Comparison of ENCODE assay signal across 8 mouse cellular contexts in genomic region chr5:30072825-30073821, GRCm38 (mm10). TPM values are rescaled to one million over a fixed set of nuclear protein-coding genes. Genes with fewer than 3 reads are reported as not detected.
DNase-seq lines count a peak whose midpoint lies in the region; ATAC-seq and TF ChIP-seq lines count a peak whose summit lies in the region.

Gene Tyms, minus strand, starts transcription at chr5:30073617.

- H3K27ac ChIP-seq in ES-Bruce4 (ENCODE audit: insufficient read depth, low read length), result peak within 1 kb of the TSS; percentile 68
- peak within 1 kb of the TSS; percentile 84 for H3K27ac ChIP-seq in forebrain, embryonic 13.5 days
- H3K27ac ChIP-seq in liver, postnatal 0 days (ENCODE audit: low read depth), result peak within 1 kb of the TSS; percentile 80
- H3K27ac ChIP-seq in neural tube, embryonic 15.5 days (replicated peaks), result peak within 1 kb of the TSS; percentile 78

- TF ChIP-seq POLR2A in ES-Bruce4 (IDR thresholded peaks at IDR 0.05; ENCODE audit: insufficient read depth, low read length), result peak; percentile 88

- no peak for TF ChIP-seq CTCF in ES-Bruce4 (IDR thresholded peaks at IDR 0.05; ENCODE audit: low read depth, low read length)
- peak; percentile 21; the same call in 1 of the 2 replicates for TF ChIP-seq CTCF in liver, postnatal 0 days (IDR thresholded peaks at IDR 0.05; ENCODE audit: low read depth)

- ATAC-seq in forebrain, embryonic 13.5 days, result peak; percentile 94
- ATAC-seq in liver, postnatal 0 days, result peak; percentile 87
- ATAC-seq in neural tube, embryonic 15.5 days (ENCODE audit: low FRiP score), result peak; percentile 97

- DNase-seq in c-Kit-positive CD71-positive TER-119-positive erythroid progenitor cells, embryonic 14.5 days (ENCODE audit: low spot score), result peak; percentile 80
- DNase-seq in heart, postnatal 10 days, result peak; percentile 85 to 86
- peak; percentile 64 for DNase-seq in large intestine, adult 2 months (ENCODE audit: low read depth, low spot score)
- peak; percentile 88 for DNase-seq in liver, postnatal 0 days
- DNase-seq in testis, postnatal 14 days (ENCODE audit: low spot score), result peak; percentile 84

- intact Hi-C loops in heart, postnatal 10 days (cut with DNase I), result loop anchor here (5.0 kb wide), 1 partner anchor 246 kb away; no protein-coding TSS in a partner anchor

- H3K9ac ChIP-seq in ES-Bruce4 (ENCODE audit: low read depth, poor library complexity, severe bottlenecking), result peak within 1 kb of the TSS; percentile 78
- H3K9ac ChIP-seq in forebrain, embryonic 13.5 days, result peak within 1 kb of the TSS; percentile 90
- H3K9ac ChIP-seq in liver, postnatal 0 days (replicated peaks), result peak within 1 kb of the TSS; percentile 74
- H3K9ac ChIP-seq in neural tube, embryonic 15.5 days (replicated peaks), result peak within 1 kb of the TSS; percentile 67

- TF ChIP-seq EP300 in ES-Bruce4 (IDR thresholded peaks at IDR 0.05; ENCODE audit: insufficient read depth, low read depth, low read length), result 0 out of 2 replicates have a peak, but pooled peaks have one; percentile 29
- no peak for TF ChIP-seq EP300 in liver, postnatal 0 days (IDR thresholded peaks at IDR 0.05; ENCODE audit: low read depth)

- no peaks in the 10 kb centered on the region for H3K27me3 ChIP-seq in ES-Bruce4 (ENCODE audit: control insufficient read depth, insufficient read depth, low read length, poor library complexity, severe bottlenecking)
- H3K27me3 ChIP-seq in forebrain, embryonic 13.5 days, result no peaks in the 10 kb centered on the region
- no peaks in the 10 kb centered on the region for H3K27me3 ChIP-seq in liver, postnatal 0 days (ENCODE audit: insufficient read depth, low read length)
- H3K27me3 ChIP-seq in neural tube, embryonic 15.5 days (replicated peaks), result no peaks in the 10 kb centered on the region

- H3K36me3 ChIP-seq in ES-Bruce4 (ENCODE audit: control insufficient read depth, insufficient read depth, low read length, poor library complexity, severe bottlenecking), result peaks cover 34% of the 10 kb centered on the region
- H3K36me3 ChIP-seq in forebrain, embryonic 13.5 days (ENCODE audit: poor library complexity, severe bottlenecking), result peaks cover 29% of the 10 kb centered on the region
- H3K36me3 ChIP-seq in liver, postnatal 0 days (replicated peaks; ENCODE audit: insufficient read depth, low read length), result peaks cover 27% of the 10 kb centered on the region
- H3K36me3 ChIP-seq in neural tube, embryonic 15.5 days, result peaks cover 18% of the 10 kb centered on the region

- WGBS in forebrain, embryonic 13.5 days, result 2% methylated on average over 43 of the region's 45 CpGs
- under 1% methylated on average over 45 of the region's 45 CpGs for WGBS in large intestine, adult 2 months
- 1% methylated on average over 45 of the region's 45 CpGs for WGBS in liver, postnatal 0 days (ENCODE audit: insufficient replicate concordance)
- WGBS in neural tube, embryonic 15.5 days, result 2% methylated on average over 45 of the region's 45 CpGs

- peak within 1 kb of the TSS; percentile 86 for H3K4me2 ChIP-seq in forebrain, embryonic 13.5 days
- peak within 1 kb of the TSS; percentile 90 for H3K4me2 ChIP-seq in liver, postnatal 0 days (ENCODE audit: low read depth, low read length)
- H3K4me2 ChIP-seq in neural tube, embryonic 15.5 days, result peak within 1 kb of the TSS; percentile 89

- H3K4me1 ChIP-seq in ES-Bruce4 (ENCODE audit: control insufficient read depth, insufficient read depth, low read length), result no peaks in the 10 kb centered on the region
- H3K4me1 ChIP-seq in forebrain, embryonic 13.5 days, result peaks cover 14% of the 10 kb centered on the region
- peaks cover 13% of the 10 kb centered on the region for H3K4me1 ChIP-seq in liver, postnatal 0 days (ENCODE audit: insufficient read depth)
- H3K4me1 ChIP-seq in neural tube, embryonic 15.5 days, result peaks cover 17% of the 10 kb centered on the region

- peak within 1 kb of the TSS; percentile 96 for H3K4me3 ChIP-seq in ES-Bruce4 (ENCODE audit: low read depth, low read length)
- H3K4me3 ChIP-seq in forebrain, embryonic 13.5 days, result peak within 1 kb of the TSS; percentile 89
- peak within 1 kb of the TSS; percentile 85 for H3K4me3 ChIP-seq in liver, postnatal 0 days (ENCODE audit: low read depth, low read length)
- peak within 1 kb of the TSS; percentile 78 for H3K4me3 ChIP-seq in neural tube, embryonic 15.5 days (replicated peaks)

- H3K9me3 ChIP-seq in ES-Bruce4 (replicated peaks; ENCODE audit: control insufficient read depth, insufficient read depth, low read length, poor library complexity, severe bottlenecking), result no peaks in the 10 kb centered on the region
- no peaks in the 10 kb centered on the region for H3K9me3 ChIP-seq in forebrain, embryonic 13.5 days (replicated peaks)
- no peaks in the 10 kb centered on the region for H3K9me3 ChIP-seq in liver, postnatal 0 days (ENCODE audit: low read length)
- no peaks in the 10 kb centered on the region for H3K9me3 ChIP-seq in neural tube, embryonic 15.5 days (replicated peaks)

RNA-seq across cellular contexts. Expression of gene Tyms, which starts in this region (rescaled TPM):
- polyA plus RNA-seq in ES-Bruce4 (2011; ENCODE audit: insufficient read depth, insufficient read length, low read depth, missing spikeins), result 82.8 and 94.5 TPM in 2 replicates
- 213 and 233 TPM in 2 replicates for polyA plus RNA-seq in forebrain, embryonic 13.5 days (2015; fragmentation: Nextera tagmentation; extraction: Ambion mirVana)
- total RNA-seq in heart, postnatal 10 days (2021), result 10 to 100 TPM; 20.2 to 20.5 TPM
- polyA plus RNA-seq in large intestine, adult 2 months (2012; rRNA removed), result 47.6 and 60.5 TPM in 2 replicates
- 84.6 and 101 TPM in 2 replicates for polyA plus RNA-seq in liver, postnatal 0 days (2015; fragmentation: Nextera tagmentation; extraction: Ambion mirVana)
- polyA plus RNA-seq in neural tube, embryonic 15.5 days (2015; fragmentation: Nextera tagmentation; extraction: Ambion mirVana), result 40.9 and 93.4 TPM in 2 replicates

Comparison
In these comparisons a context has a peak if more than half of its experiments do, and no peak if none do; other contexts are left out.
1. Peak in every context shown above with its lines: DNase-seq, ATAC-seq, H3K4me3 ChIP-seq and H3K27ac ChIP-seq.